Mouse (Mus musculus) megakaryocyte, embryonic 14.5 days (primary cell): ENCODE measurements around the gene AC129217.1. TPM values are rescaled to one million over a fixed set of nuclear protein-coding genes. Genes with fewer than 3 reads are reported as not detected.
"Not testable (repeated sequence)": the region's sequence is repeated elsewhere in the genome, so short reads cannot be mapped to it uniquely, and the experiment has no call there.

Experiments
- H3K27me3 ChIP-seq: replicated peaks from 2 replicates; pipeline ENCODE3; 2012; ENCODE audit warnings: inconsistent platforms
- H3K36me3 ChIP-seq: replicated peaks from 2 replicates; pipeline ENCODE3; 2012; ENCODE audit warnings: low read length, inconsistent platforms, mixed read lengths
- H3K4me1 ChIP-seq: 2 replicates; pipeline ENCODE4 v1.6.1; 2012; ENCODE audit warnings: inconsistent platforms
- H3K4me3 ChIP-seq: replicated peaks from 2 replicates; pipeline ENCODE3; 2012; ENCODE audit warnings: moderate library complexity, mild to moderate bottlenecking, inconsistent platforms
- H3K9me3 ChIP-seq: 2 replicates; pipeline ENCODE4 v1.6.1; 2012; ENCODE audit warnings: inconsistent platforms
- FLI1 ChIP-seq: IDR thresholded peaks from 2 replicates; pipeline ENCODE4 v1.6.1; 2012; ENCODE audit warnings: low read length, inconsistent platforms, mixed read lengths
- GATA1 ChIP-seq: IDR thresholded peaks from 3 replicates; pipeline ENCODE4 v1.6.1; 2012; ENCODE audit warnings: mixed read lengths, low read length, inconsistent platforms, borderline replicate concordance
- polyA plus RNA-seq: library from polyadenylated mRNA; stranded (reverse); fragments of >175 nt; gene quantifications from 2 replicates; pipeline ENCODE4 v1.2.3, GENCODE M21; 2012; ENCODE audit warnings: low replicate concordance; ENCODE audit not compliant: insufficient read depth

Gene AC129217.1
- polyA plus RNA-seq, 1 experiment = 148 TPM

DNA sequence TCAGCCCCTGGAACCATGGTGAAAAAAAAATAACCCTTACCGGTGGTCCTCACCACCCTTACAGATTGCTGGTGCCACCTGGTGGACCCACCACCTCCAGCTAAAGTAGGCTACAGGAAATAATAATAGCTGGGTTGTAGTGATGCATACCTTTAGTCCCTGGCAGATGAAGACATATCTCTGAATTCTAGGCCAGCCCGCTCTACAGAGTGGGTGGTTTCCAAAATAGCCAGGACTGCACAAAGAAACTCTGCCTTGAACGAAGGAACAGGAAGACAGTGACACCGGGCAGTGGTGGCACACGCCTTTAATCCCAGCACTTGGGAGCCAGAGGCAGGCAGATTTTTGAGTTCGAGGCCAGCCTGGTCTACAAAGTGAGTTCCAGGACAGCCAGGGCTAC, 34.7 kb downstream of the AC129217.1 start:
- TF ChIP-seq GATA1 (no peak), FLI1 (no peak)
- no peaks in the 10 kb centered on the region for H3K36me3 ChIP-seq
- no peaks in the 10 kb centered on the region for H3K9me3 ChIP-seq
- peaks cover 22% of the 10 kb centered on the region for H3K4me1 ChIP-seq
- H3K27me3 ChIP-seq = no peaks in the 10 kb centered on the region
- no peak overlapping the region for H3K4me3 ChIP-seq

DNA sequence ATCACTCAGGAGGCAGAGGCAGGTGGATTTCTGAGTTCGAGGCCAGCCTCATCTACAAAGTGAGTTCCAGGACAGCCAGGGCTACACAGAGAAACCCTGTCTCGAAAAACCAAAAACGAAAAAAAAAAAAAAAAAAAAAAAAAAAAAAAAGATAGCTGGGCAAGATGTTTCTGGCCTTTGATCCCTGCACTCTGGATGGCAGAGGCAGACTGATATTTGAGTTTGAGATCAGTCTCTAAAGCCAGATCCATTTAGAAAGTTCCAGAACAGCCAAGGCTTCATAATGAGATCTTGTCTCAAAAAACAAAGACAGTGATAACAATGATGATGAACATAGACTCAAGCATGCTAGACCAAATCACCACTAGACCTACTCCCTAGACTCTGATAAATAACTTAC, 40.8 kb downstream of the AC129217.1 start:
- H3K9me3 ChIP-seq, H3K27me3 ChIP-seq: not testable (repeated sequence)
- Histone ChIP-seq H3K36me3 (peaks cover 32% of the 10 kb centered on the region), H3K4me3 (peak overlapping the region; percentile 97), H3K4me1 (peaks cover 60% of the 10 kb centered on the region)

DNA sequence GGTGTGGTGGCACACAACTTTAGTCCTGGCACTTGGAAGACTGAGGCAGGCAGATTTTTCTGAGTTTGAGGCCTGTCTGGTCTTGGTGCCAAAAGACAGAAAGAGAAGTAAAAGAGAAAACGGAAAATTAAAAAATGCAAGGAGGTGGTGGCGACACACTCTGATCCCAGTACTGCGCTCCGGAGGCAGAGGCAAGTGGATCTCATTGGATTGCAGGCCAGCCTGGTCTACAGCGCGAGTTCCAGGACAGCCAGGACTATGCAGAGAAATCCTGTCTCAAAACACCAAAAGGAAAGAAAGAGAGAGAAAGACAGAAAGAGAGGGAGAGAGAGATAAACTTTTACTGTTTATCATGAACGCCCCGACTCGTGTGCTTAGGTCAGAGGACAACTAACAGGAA, 41.3 kb downstream of the AC129217.1 start:
- Histone ChIP-seq H3K9me3 (no peaks in the 10 kb centered on the region), H3K4me3 (peak overlapping the region; percentile 97), H3K4me1 (peaks cover 60% of the 10 kb centered on the region), H3K27me3 (no peaks in the 10 kb centered on the region), H3K36me3 (peaks cover 37% of the 10 kb centered on the region)
- TF ChIP-seq FLI1 = no peak
- no peak for TF ChIP-seq GATA1

DNA sequence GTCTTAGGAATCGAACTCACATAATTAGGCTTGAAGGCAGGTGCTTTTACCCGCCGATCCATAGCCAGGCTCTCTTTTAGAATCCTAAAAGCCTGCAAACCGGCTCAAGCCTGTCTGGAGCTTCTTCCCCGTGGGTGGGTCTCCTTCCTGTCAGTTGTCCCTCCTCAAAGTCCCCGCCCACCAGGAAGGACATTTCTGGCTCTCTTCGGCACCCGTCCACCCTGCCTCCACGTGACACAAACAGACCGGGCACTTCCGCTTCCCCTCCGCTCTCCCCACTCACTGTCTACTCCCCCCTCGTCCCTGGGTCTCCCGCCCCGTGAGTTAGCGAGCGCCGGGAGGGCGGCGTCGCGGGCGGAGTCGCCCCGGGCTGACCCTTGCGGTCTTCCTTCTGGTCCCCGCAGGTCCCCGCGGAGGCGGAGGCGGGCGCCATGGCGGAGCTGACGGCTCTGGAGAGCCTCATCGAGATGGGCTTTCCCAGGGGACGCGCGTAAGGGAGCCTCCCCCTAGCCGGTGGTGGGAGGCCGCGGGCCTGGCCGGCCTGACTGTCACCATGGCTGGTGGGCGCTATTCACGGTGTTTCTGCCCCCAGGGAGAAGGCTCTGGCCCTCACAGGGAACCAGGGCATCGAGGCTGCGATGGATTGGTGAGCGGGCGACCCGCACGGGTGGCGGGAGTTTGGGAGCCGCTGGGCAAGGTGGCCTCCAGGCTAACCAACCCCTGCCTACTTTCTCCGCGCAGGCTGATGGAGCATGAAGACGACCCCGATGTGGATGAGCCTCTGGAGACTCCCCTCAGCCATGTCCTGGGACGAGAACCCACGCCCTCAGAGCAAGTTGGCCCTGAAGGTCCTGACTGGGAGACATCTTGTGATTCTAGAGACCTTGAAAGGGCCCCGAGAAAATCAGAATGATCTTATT, 42.0 kb downstream of the AC129217.1 start, which contains the start of gene Ubxn1:
Ubxn1 (plus strand) TSS at position 230 of the 920 bp plus-strand sequence.
- peak; percentile 40; the same call in 1 of the 2 replicates for TF ChIP-seq FLI1
- no peak for TF ChIP-seq GATA1
- Histone ChIP-seq H3K9me3 (no peaks in the 10 kb centered on the region), H3K4me3 (peak within 1 kb of the TSS; percentile 97), H3K4me1 (peaks cover 56% of the 10 kb centered on the region), H3K36me3 (peaks cover 44% of the 10 kb centered on the region), H3K27me3 (no peaks in the 10 kb centered on the region)

GRCm38 (mm10) chr19:8872266-8872840, 42.8 kb downstream of the AC129217.1 start:
- no peaks in the 10 kb centered on the region for H3K27me3 ChIP-seq
- TF ChIP-seq FLI1 = no peak
- TF ChIP-seq GATA1 = no peak
- H3K36me3 ChIP-seq = peaks cover 51% of the 10 kb centered on the region
- H3K9me3 ChIP-seq = no peaks in the 10 kb centered on the region
- peaks cover 53% of the 10 kb centered on the region for H3K4me1 ChIP-seq
- peak overlapping the region; percentile 97 for H3K4me3 ChIP-seq

DNA sequence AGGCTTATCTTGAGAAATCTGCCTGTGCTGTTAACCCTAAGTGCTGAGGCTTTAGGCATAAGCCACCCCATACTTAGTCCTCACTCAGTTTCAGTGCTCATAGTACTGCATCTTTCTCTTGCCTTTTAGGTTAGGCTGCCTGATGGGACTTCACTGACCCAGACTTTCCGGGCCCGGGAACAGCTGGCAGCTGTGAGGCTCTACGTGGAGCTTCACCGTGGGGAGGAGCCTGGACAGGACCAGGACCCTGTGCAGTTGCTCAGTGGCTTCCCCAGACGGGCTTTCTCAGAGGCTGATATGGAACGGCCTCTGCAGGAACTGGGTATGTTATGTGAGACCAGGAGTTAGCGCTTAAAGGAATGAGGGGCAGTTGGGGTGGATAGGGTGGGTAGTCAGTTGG, 45.5 kb downstream of the AC129217.1 start:
- Histone ChIP-seq H3K9me3 (no peaks in the 10 kb centered on the region), H3K36me3 (peaks cover 72% of the 10 kb centered on the region), H3K4me1 (peaks cover 46% of the 10 kb centered on the region), H3K4me3 (peak overlapping the region; percentile 44), H3K27me3 (no peaks in the 10 kb centered on the region)
- TF ChIP-seq GATA1 (no peak), FLI1 (no peak)

DNA sequence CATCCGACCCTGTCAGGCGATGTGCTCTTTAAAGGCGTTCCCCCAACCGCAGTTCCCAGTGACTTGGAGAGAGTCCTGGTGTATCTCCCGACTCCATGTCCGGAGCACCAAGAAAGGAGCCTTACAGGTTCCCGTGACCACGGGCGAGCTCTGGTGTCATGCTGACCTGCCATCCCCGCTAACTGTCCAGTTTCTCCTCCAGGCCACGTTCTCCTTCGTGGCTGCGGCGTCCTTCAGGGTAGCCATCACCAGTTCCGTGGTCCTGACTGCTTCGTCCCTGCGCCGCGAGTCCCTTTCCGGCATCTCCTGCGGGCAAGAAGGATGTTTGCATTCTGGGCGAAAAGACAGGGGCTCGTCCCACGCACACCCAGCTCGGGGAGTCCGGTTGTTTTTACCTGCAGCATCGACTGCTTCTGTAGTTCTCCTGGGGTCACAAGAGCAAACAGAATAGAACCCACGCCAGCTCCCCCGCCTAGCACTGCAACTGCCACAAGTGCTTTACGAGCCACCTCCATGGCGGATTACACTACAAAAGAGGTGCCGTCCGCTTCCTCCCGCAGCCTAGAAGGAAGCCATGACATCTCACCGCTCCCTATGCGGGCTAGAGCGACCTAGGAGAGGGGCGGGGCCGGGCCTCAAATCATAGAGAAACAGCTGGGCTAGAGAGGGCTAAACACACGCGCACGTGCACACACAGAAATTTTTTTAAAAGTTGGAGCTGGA, 50.9 kb downstream of the AC129217.1 start, which contains the start of gene Uqcc3:
Uqcc3 (minus strand) TSS at position 613 of the 723 bp plus-strand sequence.
- peak within 1 kb of the TSS; percentile 100 for H3K4me3 ChIP-seq
- TF ChIP-seq GATA1 = no peak
- TF ChIP-seq FLI1 = no peak
- no peaks in the 10 kb centered on the region for H3K9me3 ChIP-seq

GRCm38 (mm10) chr19:8881034-8881392, 51.4 kb downstream of the AC129217.1 start:
- H3K4me3 ChIP-seq = peak overlapping the region; percentile 100
- peaks cover 33% of the 10 kb centered on the region for H3K36me3 ChIP-seq
- no peaks in the 10 kb centered on the region for H3K9me3 ChIP-seq
- TF ChIP-seq FLI1 = no peak
- no peak for TF ChIP-seq GATA1
- peaks cover 32% of the 10 kb centered on the region for H3K4me1 ChIP-seq
- no peaks in the 10 kb centered on the region for H3K27me3 ChIP-seq

More for the DNA sequence above, 50.9 kb downstream of the AC129217.1 start, which contains the start of gene Uqcc3:
- Histone ChIP-seq H3K27me3 (no peaks in the 10 kb centered on the region), H3K4me1 (peaks cover 32% of the 10 kb centered on the region), H3K36me3 (peaks cover 39% of the 10 kb centered on the region)

- peaks cover 9% of the 10 kb centered on the region for H3K36me3 ChIP-seq
- H3K27me3 ChIP-seq = no peaks in the 10 kb centered on the region
- peaks cover 41% of the 10 kb centered on the region for H3K4me1 ChIP-seq
- H3K9me3 ChIP-seq = no peaks in the 10 kb centered on the region
- H3K4me3 ChIP-seq = no peak within 1 kb of the TSS
- no peak for TF ChIP-seq FLI1
- no peak for TF ChIP-seq GATA1
Observed at GRCm38 (mm10) chr19:8883616-8884015, 54.0 kb downstream of the AC129217.1 start, which contains the start of the genes Lbhd1 and Gm49403. Gene Lbhd1, plus strand, starts transcription at chr19:8883732. Gene Gm49403, plus strand, starts transcription at chr19:8883930.
